Mouse (Mus musculus) gastrocnemius, postnatal 25 days (tissue): ENCODE measurements around the gene Pnpla5. TPM values are rescaled to one million over a fixed set of nuclear protein-coding genes. Genes with fewer than 3 reads are reported as not detected.

Experiments used
- DNase-seq: peaks from one replicate; pipeline ENCODE4 v3.0.0; 2022
- microRNA-seq, 2 experiments: library from miRNA; unstranded; fragments of <30 nt; microRNA quantifications; one replicate each; pipeline ENCODE4 v1.2.0; 2021; ENCODE audit warnings: borderline replicate concordance in 2 of 2
- total RNA-seq, 2 experiments: library from RNA; stranded (reverse); gene quantifications; 1 replicate in 1 of 2; 2 replicates in 1 of 2; pipeline ENCODE4 v1.2.3; 2021

Pnpla5 gene
- total RNA-seq, 2 experiments from 2014 or later = not detected

DNA sequence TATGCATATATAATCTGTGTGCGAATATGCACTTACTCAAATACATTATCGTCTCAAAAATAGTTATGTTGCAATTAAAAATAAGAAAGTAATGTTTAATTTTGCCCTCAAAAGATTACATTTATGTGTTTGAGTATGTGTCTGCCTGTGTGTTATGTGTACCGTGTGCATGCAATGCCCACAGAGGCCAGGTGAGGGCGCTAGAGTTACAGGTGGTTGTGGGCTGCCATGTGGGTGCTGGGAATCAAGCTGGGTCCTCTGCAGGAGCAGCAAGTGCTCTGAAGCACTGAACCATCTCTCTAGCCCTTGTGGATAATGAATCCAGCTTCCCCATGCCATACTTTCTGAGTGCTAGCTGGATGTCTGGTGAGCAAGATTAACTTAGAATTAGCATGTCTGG lies 57.3 kb downstream of the Pnpla5 start:
- DNase-seq = no peak

DNA sequence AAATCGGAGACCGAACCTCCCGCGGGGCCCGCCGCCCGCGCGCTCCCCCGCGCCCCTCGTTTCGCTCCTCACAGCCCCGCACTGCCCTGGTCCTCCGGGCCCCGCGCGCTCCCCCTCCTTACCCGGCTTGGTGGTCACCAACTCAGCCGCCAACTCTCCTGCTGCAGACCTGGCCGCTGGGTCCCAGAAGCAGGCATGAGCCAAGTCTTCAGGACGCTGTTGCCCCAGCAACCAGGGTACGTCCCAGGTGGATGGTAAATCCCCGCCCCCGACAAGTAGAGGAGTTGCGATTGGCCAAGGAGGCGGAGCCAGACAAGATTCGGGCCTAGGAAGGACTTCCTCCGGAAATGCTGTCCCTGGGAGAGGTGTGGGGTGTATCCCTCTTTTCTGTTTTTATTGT lies 57.8 kb downstream of the Pnpla5 start, which contains the start of gene Efcab6:
Gene Efcab6, minus strand, starts transcription at position 240 of the 400 bp plus-strand sequence.
- no peak for DNase-seq

Small RNA genes lying within 50 kb of the gene (microRNA-seq; reads per million reads assigned to microRNA genes)
- 0 to 0.79 reads per million in 2 experiments for gene Mir6392

Other genes with a start within 250 kb of the Pnpla5 start
- gene Efcab6, start 57.8 kb downstream of the Pnpla5 start, total RNA-seq = 1 to 10 TPM; 3.3 to 5.1 TPM
- not detected for gene Sult4a1, start 17.4 kb downstream of the Pnpla5 start, total RNA-seq
- 10 to 100 TPM in 1 of 2 experiments, 1 to 10 TPM in 1; 6.7 to 12.8 TPM for gene Pnpla3, start 44.7 kb upstream of the Pnpla5 start, total RNA-seq
- gene Samm50, start 69.1 kb upstream of the Pnpla5 start, total RNA-seq = 100 to 1,000 TPM; 171 to 173 TPM
- 10 to 100 TPM; 51.5 to 57.7 TPM for gene Parvb, start 108.9 kb upstream of the Pnpla5 start, total RNA-seq
- 1 to 10 TPM in 1 of 2 experiments, under 1 TPM in 1; 0.33 to 1.3 TPM for gene Parvg, start 200.9 kb upstream of the Pnpla5 start, total RNA-seq